Mouse (Mus musculus): ENCODE results near the gene Gab2.

Gab2 gene

GRCm38 (mm10) chr7:97081242-97081958 is at the start of gene Gab2:
Gab2 (plus strand) TSS chr7:97081586.
- peak; percentile 32 to 42 for DNase-seq (ENCODE audit: low spot score in 2 of 2)

GRCm38 (mm10) chr7:97032412-97032811 is 49.0 kb upstream of the Gab2 start:
- DNase-seq (ENCODE audit: low spot score in 2 of 2): no peak

GRCm38 (mm10) chr7:97039641-97040040 is 41.7 kb upstream of the Gab2 start:
- no peak for DNase-seq (ENCODE audit: low spot score in 2 of 2)

GRCm38 (mm10) chr7:97041868-97042449 is 39.4 kb upstream of the Gab2 start:
- no peak for DNase-seq (ENCODE audit: low spot score in 2 of 2)

GRCm38 (mm10) chr7:97042981-97043380 is 38.4 kb upstream of the Gab2 start:
- DNase-seq (ENCODE audit: low spot score in 2 of 2): no peak

GRCm38 (mm10) chr7:97060966-97061365 is 20.4 kb upstream of the Gab2 start:
- no peak for DNase-seq (ENCODE audit: low spot score in 2 of 2)

- DNase-seq (ENCODE audit: low spot score in 2 of 2): no peak
Measured at GRCm38 (mm10) chr7:97071512-97071911, 9.9 kb upstream of the Gab2 start.

GRCm38 (mm10) chr7:97072061-97072460 is 9.3 kb upstream of the Gab2 start:
- no peak for DNase-seq (ENCODE audit: low spot score in 2 of 2)

GRCm38 (mm10) chr7:97074974-97075373 is 6.4 kb upstream of the Gab2 start:
- no peak for DNase-seq (ENCODE audit: low spot score in 2 of 2)

GRCm38 (mm10) chr7:97076977-97077376 is 4.4 kb upstream of the Gab2 start:
- DNase-seq (ENCODE audit: low spot score in 2 of 2): no peak

GRCm38 (mm10) chr7:97078685-97079084 is 2.7 kb upstream of the Gab2 start:
- no peak for DNase-seq (ENCODE audit: low spot score in 2 of 2)

- DNase-seq (ENCODE audit: low spot score in 2 of 2): no peak
Measured at GRCm38 (mm10) chr7:97079145-97079544, 2.2 kb upstream of the Gab2 start.

GRCm38 (mm10) chr7:97079651-97080365 is 1.6 kb upstream of the Gab2 start:
- no peak for DNase-seq (ENCODE audit: low spot score in 2 of 2)

GRCm38 (mm10) chr7:97080621-97081241 is 655 bp upstream of the Gab2 start:
- no peak for DNase-seq (ENCODE audit: low spot score in 2 of 2)

GRCm38 (mm10) chr7:97081959-97082218 is 503 bp downstream of the Gab2 start:
- DNase-seq (ENCODE audit: low spot score in 2 of 2): no peak

GRCm38 (mm10) chr7:97082219-97083101 is 1.1 kb downstream of the Gab2 start:
- DNase-seq (ENCODE audit: low spot score in 2 of 2): peak in 1 of 2 experiments; percentile 13

- DNase-seq (ENCODE audit: low spot score in 2 of 2): no peak
Measured at GRCm38 (mm10) chr7:97083579-97083978, 2.2 kb downstream of the Gab2 start.

- DNase-seq (ENCODE audit: low spot score in 2 of 2): no peak
Measured at GRCm38 (mm10) chr7:97084181-97084580, 2.8 kb downstream of the Gab2 start.

GRCm38 (mm10) chr7:97085291-97085690 is 3.9 kb downstream of the Gab2 start:
- no peak for DNase-seq (ENCODE audit: low spot score in 2 of 2)

GRCm38 (mm10) chr7:97094241-97094640 is 12.9 kb downstream of the Gab2 start:
- DNase-seq (ENCODE audit: low spot score in 2 of 2): no peak

- no peak for DNase-seq (ENCODE audit: low spot score in 2 of 2)
Measured at GRCm38 (mm10) chr7:97108119-97108518, 26.7 kb downstream of the Gab2 start.

- DNase-seq (ENCODE audit: low spot score in 2 of 2): no peak
Measured at GRCm38 (mm10) chr7:97128949-97129348, 47.6 kb downstream of the Gab2 start.
